Mouse (Mus musculus) neural tube, embryonic 11.5 days (tissue): ENCODE data around the gene Srpk1. TPM values are rescaled to one million over a fixed set of nuclear protein-coding genes. Genes with fewer than 3 reads are reported as not detected.

Source experiments
- ATAC-seq: fragments of 200-750 bp; cut with Nextera tagmentation; 2 replicates; pipeline ENCODE4 v1.8.0; 2017; ENCODE audit warnings: moderate number of reproducible peaks, mild to moderate bottlenecking, moderate TSS enrichment, moderate library complexity; ENCODE audit not compliant: insufficient read depth, low FRiP score, low TSS enrichment
- DNase-seq: peaks from one replicate; pipeline ENCODE4 v3.0.0-alpha.2; 2015; ENCODE audit warnings: low spot score
- H3K27ac ChIP-seq: fragments of 300-500 bp; sonication (generic); 2 replicates; pipeline ENCODE4 v1.5.1; 2014; ENCODE audit warnings: low read depth, mild to moderate bottlenecking, low read length
- H3K27me3 ChIP-seq: fragments of 300-500 bp; sonication (generic); 2 replicates; pipeline ENCODE4 v1.6.1; 2014; ENCODE audit warnings: mild to moderate bottlenecking, low read length, mixed read lengths; ENCODE audit not compliant: control insufficient read depth, insufficient read depth
- H3K36me3 ChIP-seq: fragments of 300-500 bp; sonication (generic); 2 replicates; pipeline ENCODE4 v1.6.1; 2014; ENCODE audit warnings: mild to moderate bottlenecking, low read length, moderate library complexity, mixed read lengths; ENCODE audit not compliant: control insufficient read depth, insufficient read depth
- H3K4me1 ChIP-seq: fragments of 300-500 bp; sonication (generic); 2 replicates; pipeline ENCODE4 v1.6.1; 2014; ENCODE audit warnings: low read length, mixed read lengths; ENCODE audit not compliant: control insufficient read depth, insufficient read depth
- H3K4me2 ChIP-seq: fragments of 300-500 bp; sonication (generic); 2 replicates; pipeline ENCODE4 v1.6.1; 2014; ENCODE audit warnings: low read depth, mild to moderate bottlenecking, moderate library complexity
- H3K4me3 ChIP-seq: fragments of 300-500 bp; sonication (generic); 2 replicates; pipeline ENCODE4 v1.5.1; 2014; ENCODE audit warnings: low read depth, low read length
- H3K9ac ChIP-seq: fragments of 300-500 bp; sonication (generic); 2 replicates; pipeline ENCODE4 v1.6.1; 2014; ENCODE audit warnings: mild to moderate bottlenecking, low read length
- H3K9me3 ChIP-seq: fragments of 300-500 bp; sonication (generic); 2 replicates; pipeline ENCODE4 v1.6.1; 2016; ENCODE audit warnings: low read length; ENCODE audit not compliant: control insufficient read depth
- WGBS: fragments of 180-500 bp; shearing (Covaris S2); extraction: QIAGEN DNeasy Blood & Tissue Kit; methylation state at CpG from one replicate; pipeline ENCODE4 v1.1.7; 2014; 5-methylcytosine and 5-hydroxymethylcytosine counted together
- polyA plus RNA-seq: library from polyadenylated mRNA; unstranded; fragments of >200 nt; fragmentation: Nextera tagmentation; extraction: Ambion mirVana; gene quantifications from 2 replicates; pipeline ENCODE4 v1.2.1, GENCODE M21; 2014

Srpk1 gene
- polyA plus RNA-seq, 1 experiment from 2014 or later = 109 TPM

DNA sequence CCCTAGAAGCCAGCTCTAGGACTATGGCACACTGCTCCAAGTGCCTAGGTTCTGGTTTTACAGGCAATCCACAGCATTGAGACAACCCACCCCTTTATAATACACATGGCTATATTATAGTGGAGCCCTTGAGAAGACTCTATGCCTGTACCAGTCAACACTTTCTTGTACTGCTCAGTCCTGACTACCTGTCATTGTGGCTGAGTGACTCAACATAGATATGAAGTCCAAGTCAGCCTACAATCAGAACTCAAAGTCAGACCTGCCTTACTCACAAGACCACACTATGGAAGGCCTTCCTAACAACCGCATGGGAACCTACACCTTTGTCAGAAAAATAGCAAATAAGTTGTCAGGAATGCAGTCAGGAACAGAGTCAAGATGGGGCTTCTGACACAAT, 3.7 kb downstream of the Srpk1 start:
- H3K36me3 ChIP-seq = no peaks in the 10 kb centered on the region
- ATAC-seq (no peak), DNase-seq (no peak)
- H3K4me3 ChIP-seq = no peak overlapping the region
- H3K9me3 ChIP-seq = no peaks in the 10 kb centered on the region
- no peak overlapping the region for H3K9ac ChIP-seq
- 100% methylated on average over 1 of the region's 1 CpGs for WGBS
- H3K27ac ChIP-seq = no peak overlapping the region
- no peaks in the 10 kb centered on the region for H3K27me3 ChIP-seq
- H3K4me1 ChIP-seq = peaks cover 11% of the 10 kb centered on the region
- no peak overlapping the region for H3K4me2 ChIP-seq

DNA sequence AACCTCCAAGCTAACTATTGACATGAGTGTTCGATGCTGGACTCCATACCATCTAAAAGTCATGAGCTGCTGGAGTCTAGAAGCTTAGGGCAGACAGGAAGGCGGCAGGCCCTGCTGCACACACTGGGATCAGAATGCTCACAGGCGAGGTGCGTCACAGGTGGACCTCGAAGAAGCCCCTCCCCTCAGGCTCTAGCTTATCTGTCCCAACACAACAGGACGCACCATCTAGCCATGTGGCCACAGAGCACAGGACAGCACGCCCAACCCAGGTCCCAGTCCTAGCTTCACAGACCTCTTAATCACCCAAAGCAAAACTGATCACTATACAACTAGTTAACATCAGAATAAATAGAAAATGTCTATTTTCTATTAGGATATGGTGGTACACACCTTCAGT, 4.4 kb downstream of the Srpk1 start:
- ATAC-seq = no peak
- 92% methylated on average over 7 of the region's 7 CpGs for WGBS
- H3K9ac ChIP-seq = no peak overlapping the region

DNA sequence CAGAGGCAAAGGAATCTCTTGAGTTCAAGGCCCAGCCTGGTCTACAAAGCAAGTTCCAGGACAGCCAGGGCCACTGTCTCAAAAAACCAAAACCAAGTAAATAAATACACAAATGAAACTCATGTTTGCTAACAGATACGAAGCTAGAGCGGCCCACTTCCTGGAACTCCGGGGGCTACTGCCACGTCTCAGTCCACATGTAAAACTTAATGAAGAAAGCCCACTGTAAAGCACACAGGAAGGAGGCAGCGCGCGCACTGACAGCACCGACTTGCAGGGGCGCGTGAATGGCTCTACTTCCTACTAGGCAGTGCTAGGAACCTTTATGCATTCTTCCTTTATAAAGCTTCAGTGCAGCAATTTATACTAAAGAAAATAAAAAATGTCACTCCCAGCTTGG, 4.9 kb downstream of the Srpk1 start:
- no peaks in the 10 kb centered on the region for H3K36me3 ChIP-seq
- ATAC-seq = no peak

More for the DNA sequence above, 4.4 kb downstream of the Srpk1 start:
- Histone ChIP-seq H3K9me3 (no peaks in the 10 kb centered on the region), H3K27me3 (no peaks in the 10 kb centered on the region), H3K4me2 (no peak overlapping the region), H3K27ac (no peak overlapping the region), H3K4me1 (peaks cover 11% of the 10 kb centered on the region), H3K4me3 (no peak overlapping the region), H3K36me3 (no peaks in the 10 kb centered on the region)
- no peak for DNase-seq

DNA sequence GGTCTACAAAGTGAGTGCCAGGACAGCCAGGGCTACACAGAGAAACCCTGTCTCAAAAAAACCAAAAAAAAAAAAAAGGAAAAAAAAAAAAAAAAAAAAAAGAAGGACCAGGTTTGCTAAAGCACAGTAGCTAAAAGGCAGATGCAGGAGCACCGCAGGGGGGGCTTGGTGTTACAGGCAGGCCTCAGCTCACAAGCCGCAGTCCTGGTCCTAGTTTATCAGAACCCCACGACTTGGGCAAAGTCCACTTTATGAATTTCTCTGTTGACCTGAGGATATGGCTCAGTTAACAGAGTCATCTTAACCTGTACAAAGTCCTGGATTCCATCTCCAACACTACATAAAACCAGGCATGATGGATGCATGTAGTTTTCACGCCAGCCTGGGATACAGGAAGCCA, 7.2 kb downstream of the Srpk1 start:
- Histone ChIP-seq H3K9ac (no peak overlapping the region), H3K36me3 (no peaks in the 10 kb centered on the region), H3K27me3 (no peaks in the 10 kb centered on the region), H3K9me3 (no peaks in the 10 kb centered on the region), H3K27ac (no peak overlapping the region), H3K4me1 (no peaks in the 10 kb centered on the region), H3K4me3 (no peak overlapping the region), H3K4me2 (no peak overlapping the region)
- no peak for ATAC-seq
- DNase-seq = no peak
- WGBS = 93% methylated on average over 4 of the region's 4 CpGs

More for the DNA sequence above, 4.9 kb downstream of the Srpk1 start:
- Histone ChIP-seq H3K27ac (no peak overlapping the region), H3K4me1 (peaks cover 9% of the 10 kb centered on the region), H3K27me3 (no peaks in the 10 kb centered on the region), H3K9me3 (no peaks in the 10 kb centered on the region), H3K9ac (no peak overlapping the region), H3K4me2 (no peak overlapping the region), H3K4me3 (no peak overlapping the region)
- DNase-seq = no peak
- WGBS = 91% methylated on average over 10 of the region's 10 CpGs

DNA sequence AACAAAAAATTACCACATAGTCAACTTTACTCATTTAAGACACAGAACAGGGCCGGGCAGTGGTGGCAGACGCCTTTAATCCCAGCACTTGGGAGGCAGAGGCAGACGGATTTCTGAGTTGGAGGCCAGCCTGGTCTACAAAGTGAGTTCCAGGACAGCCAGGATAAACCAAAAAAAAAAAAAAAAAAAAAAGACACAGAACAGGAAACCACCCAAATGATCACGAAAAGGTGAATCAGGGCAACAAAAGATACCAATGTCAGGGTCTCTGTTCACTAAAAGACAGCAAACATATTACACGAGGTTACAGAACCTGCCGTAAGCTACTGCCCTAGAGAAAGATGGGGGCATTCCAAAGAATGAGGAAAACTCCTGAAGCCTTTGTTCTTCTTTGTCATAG, 9.4 kb downstream of the Srpk1 start:
- no peak for ATAC-seq
- Histone ChIP-seq H3K4me1 (no peaks in the 10 kb centered on the region), H3K27me3 (no peaks in the 10 kb centered on the region), H3K36me3 (no peaks in the 10 kb centered on the region), H3K4me2 (no peak overlapping the region), H3K9me3 (no peaks in the 10 kb centered on the region), H3K9ac (no peak overlapping the region), H3K4me3 (no peak overlapping the region), H3K27ac (no peak overlapping the region)
- WGBS = 94% methylated on average over 6 of the region's 6 CpGs
- no peak for DNase-seq

DNA sequence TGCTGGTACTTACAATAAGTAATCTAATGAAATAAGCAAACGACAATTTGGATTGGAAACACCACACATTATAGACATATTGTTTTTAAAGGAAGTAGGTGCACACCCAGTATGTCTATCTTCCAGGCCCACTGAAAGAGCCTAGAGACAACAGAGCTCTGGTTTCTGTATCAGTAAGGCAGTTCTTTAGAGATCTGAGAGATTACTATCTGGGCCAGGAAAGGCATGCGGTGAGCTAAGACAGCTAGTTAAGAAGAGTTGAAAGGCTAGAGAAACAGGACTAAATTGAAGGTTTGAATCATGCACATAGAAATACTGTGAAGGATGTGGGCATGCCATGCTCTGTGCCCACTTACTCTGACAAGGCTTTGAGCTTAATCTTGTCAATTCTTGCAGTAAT, 9.9 kb downstream of the Srpk1 start:
- Histone ChIP-seq H3K9me3 (no peaks in the 10 kb centered on the region), H3K36me3 (0 out of 2 replicates have a peak, but pooled peaks cover 2% of the 10 kb centered on the region), H3K27ac (no peak overlapping the region), H3K4me1 (no peaks in the 10 kb centered on the region), H3K4me3 (no peak overlapping the region), H3K4me2 (no peak overlapping the region), H3K9ac (no peak overlapping the region), H3K27me3 (no peaks in the 10 kb centered on the region)
- ATAC-seq (no peak), DNase-seq (no peak)
- 90% methylated on average over 2 of the region's 2 CpGs for WGBS

DNA sequence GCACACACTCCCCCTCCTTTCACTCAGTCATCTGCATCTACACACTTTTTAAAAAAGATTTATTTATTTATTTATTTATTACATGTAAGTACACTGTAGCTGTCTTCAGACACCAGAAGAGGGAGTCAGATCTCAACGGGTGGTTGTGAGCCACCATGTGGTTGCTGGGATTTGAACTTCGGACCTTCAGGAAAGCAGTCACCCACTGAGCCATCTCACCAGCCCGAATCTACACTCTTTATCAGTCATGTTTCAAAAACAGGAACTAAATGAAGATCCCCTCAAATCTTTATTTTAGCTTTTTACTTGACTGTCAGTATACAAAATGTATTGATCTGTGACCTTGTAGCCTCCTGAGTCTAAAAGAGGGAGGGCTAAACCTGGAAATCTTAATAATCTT, 13.0 kb downstream of the Srpk1 start:
- 87% methylated on average over 3 of the region's 3 CpGs for WGBS
- H3K4me3 ChIP-seq = no peak overlapping the region

DNA sequence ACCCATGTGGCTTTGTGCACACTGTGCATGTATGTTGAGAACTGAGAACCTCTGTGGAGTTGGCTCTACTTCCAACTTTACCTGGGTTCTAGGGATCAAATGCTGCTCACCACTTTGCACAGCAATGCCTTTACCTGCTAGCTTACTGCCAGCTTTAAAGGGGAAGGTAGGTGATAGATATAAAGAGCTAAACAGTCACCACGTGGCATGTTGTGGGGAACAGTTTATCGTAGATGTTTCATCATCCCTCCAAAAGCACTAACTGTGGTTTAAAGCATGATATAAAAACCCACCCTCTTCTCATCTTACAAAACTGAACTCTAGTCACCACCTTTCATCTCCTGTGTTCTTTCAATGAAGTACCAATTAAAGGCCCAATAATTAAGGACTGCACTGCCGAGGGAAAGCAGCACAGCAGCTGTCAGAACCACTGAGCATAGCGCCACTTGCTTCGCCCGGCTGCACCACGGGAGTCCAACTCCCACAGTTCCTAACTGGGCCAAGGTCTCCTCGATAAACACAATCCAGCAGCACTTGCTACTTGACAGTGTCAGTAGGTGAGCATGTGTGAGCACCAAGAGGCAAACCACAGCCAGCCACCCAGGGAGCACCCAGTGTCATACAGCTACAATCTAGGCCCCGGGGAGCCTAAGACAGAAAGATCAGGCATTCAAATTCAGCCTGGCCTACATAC, 20.8 kb downstream of the Srpk1 start:
- no peak overlapping the region for H3K27ac ChIP-seq
- H3K4me2 ChIP-seq = no peak overlapping the region
- H3K27me3 ChIP-seq = no peaks in the 10 kb centered on the region
- peaks cover 41% of the 10 kb centered on the region for H3K36me3 ChIP-seq
- no peaks in the 10 kb centered on the region for H3K9me3 ChIP-seq
- no peaks in the 10 kb centered on the region for H3K4me1 ChIP-seq
- no peak for DNase-seq
- H3K9ac ChIP-seq = no peak overlapping the region
- H3K4me3 ChIP-seq = no peak overlapping the region
- ATAC-seq = no peak
- 85% methylated on average over 9 of the region's 9 CpGs for WGBS

More for the DNA sequence above, 13.0 kb downstream of the Srpk1 start:
- Histone ChIP-seq H3K9ac (no peak overlapping the region), H3K36me3 (peaks cover 10% of the 10 kb centered on the region), H3K9me3 (no peaks in the 10 kb centered on the region), H3K4me1 (no peaks in the 10 kb centered on the region), H3K4me2 (no peak overlapping the region), H3K27me3 (no peaks in the 10 kb centered on the region), H3K27ac (no peak overlapping the region)
- DNase-seq (no peak), ATAC-seq (no peak)

DNA sequence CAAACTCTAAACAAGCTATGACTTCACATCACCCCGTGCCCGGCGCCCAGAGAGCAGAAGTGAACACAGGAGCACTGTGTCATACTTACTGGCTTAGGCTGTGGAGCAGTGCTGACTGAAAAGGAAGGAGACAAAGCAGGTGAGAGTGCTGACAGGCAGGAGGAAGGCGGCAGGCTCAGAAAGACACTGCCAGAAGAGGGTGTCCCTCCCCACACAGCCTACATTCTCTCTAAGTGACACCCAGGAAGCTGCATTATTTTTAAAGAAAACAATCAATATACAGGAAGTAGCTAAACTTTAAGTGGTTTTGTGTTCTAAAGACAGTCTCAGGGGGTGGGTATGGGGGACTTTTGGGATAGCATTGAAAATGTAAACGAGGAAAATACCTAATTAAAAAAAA, 21.7 kb downstream of the Srpk1 start:
- Histone ChIP-seq H3K4me3 (no peak overlapping the region), H3K9ac (no peak overlapping the region), H3K36me3 (peaks cover 42% of the 10 kb centered on the region), H3K4me1 (no peaks in the 10 kb centered on the region), H3K9me3 (no peaks in the 10 kb centered on the region), H3K27me3 (no peaks in the 10 kb centered on the region), H3K27ac (no peak overlapping the region), H3K4me2 (no peak overlapping the region)
- no peak for ATAC-seq
- DNase-seq = no peak
- 95% methylated on average over 5 of the region's 5 CpGs for WGBS
